Mouse (Mus musculus) heart, embryonic 14.5 days (tissue): ENCODE measurements around the gene Phactr1. TPM values are rescaled to one million over a fixed set of nuclear protein-coding genes. Genes with fewer than 3 reads are reported as not detected.
A peak's percentile ranks its signal among the peaks of the same experiment; 100 is the strongest.

Experiments used
- ATAC-seq: fragments of 200-750 bp; cut with Nextera tagmentation; 2 replicates; pipeline ENCODE4 v1.8.0; 2017; ENCODE audit warnings: low read depth, moderate TSS enrichment; ENCODE audit not compliant: insufficient number of reproducible peaks, insufficient read depth, low FRiP score
- H3K27ac ChIP-seq, 2 experiments: fragments of 200-500 bp in 1 of 2; fragments of 300-500 bp in 1 of 2; sonication (generic) in 1 of 2; replicated peaks in 1 of 2; 2 replicates each; pipeline ENCODE4 v1.5.1; 2012 to 2014; ENCODE audit warnings: low read depth in 2 of 2, low read length in 2 of 2, control low read depth in 1 of 2, mild to moderate bottlenecking in 1 of 2, mixed read lengths in 1 of 2; ENCODE audit not compliant: control insufficient read depth in 1 of 2, insufficient read depth in 1 of 2
- H3K27me3 ChIP-seq: fragments of 300-500 bp; sonication (generic); 2 replicates; pipeline ENCODE4 v1.6.1; 2014; ENCODE audit warnings: mild to moderate bottlenecking, low read length, control low read depth; ENCODE audit not compliant: control insufficient read depth, insufficient read depth
- H3K36me3 ChIP-seq: fragments of 300-500 bp; sonication (generic); 2 replicates; pipeline ENCODE4 v1.6.1; 2014; ENCODE audit warnings: mild to moderate bottlenecking, control low read depth, low read length, mixed read lengths; ENCODE audit not compliant: control insufficient read depth, insufficient read depth
- H3K4me1 ChIP-seq, 2 experiments: fragments of 200-500 bp in 1 of 2; fragments of 300-500 bp in 1 of 2; sonication (generic) in 1 of 2; 2 replicates each; pipeline ENCODE4 v1.6.1; 2012 to 2014; ENCODE audit warnings: low read length in 2 of 2, control low read depth in 1 of 2, mixed read lengths in 1 of 2; ENCODE audit not compliant: control insufficient read depth in 2 of 2, insufficient read depth in 2 of 2
- H3K4me2 ChIP-seq: fragments of 300-500 bp; sonication (generic); 2 replicates; pipeline ENCODE4 v1.6.1; 2014; ENCODE audit warnings: mild to moderate bottlenecking, low read length
- H3K4me3 ChIP-seq, 2 experiments: fragments of 200-500 bp in 1 of 2; fragments of 300-500 bp in 1 of 2; sonication (generic) in 1 of 2; 2 replicates each; pipeline ENCODE4 v1.5.1; 2012 to 2014; ENCODE audit warnings: low read length in 2 of 2, mild to moderate bottlenecking in 2 of 2, control low read depth in 1 of 2, low read depth in 1 of 2, moderate library complexity in 1 of 2; ENCODE audit not compliant: control insufficient read depth in 1 of 2, insufficient read depth in 1 of 2
- H3K9ac ChIP-seq: fragments of 300-500 bp; sonication (generic); 2 replicates; pipeline ENCODE4 v1.6.1; 2014; ENCODE audit warnings: mild to moderate bottlenecking, low read length
- H3K9me3 ChIP-seq: fragments of 300-500 bp; sonication (generic); 2 replicates; pipeline ENCODE4 v1.6.1; 2016; ENCODE audit warnings: low read length, control low read depth; ENCODE audit not compliant: control insufficient read depth
- WGBS: fragments of 180-500 bp; shearing (Covaris S2); extraction: QIAGEN DNeasy Blood & Tissue Kit; methylation state at CpG from one replicate; pipeline ENCODE4 v1.1.7; 2014; 5-methylcytosine and 5-hydroxymethylcytosine counted together
- polyA plus RNA-seq: library from polyadenylated mRNA; unstranded; fragments of >200 nt; fragmentation: Nextera tagmentation; extraction: Ambion mirVana; gene quantifications from 2 replicates; pipeline ENCODE4 v1.2.1, GENCODE M21; 2014

Phactr1 gene
- polyA plus RNA-seq, 1 experiment from 2014 or later, result 8.9 TPM

DNA sequence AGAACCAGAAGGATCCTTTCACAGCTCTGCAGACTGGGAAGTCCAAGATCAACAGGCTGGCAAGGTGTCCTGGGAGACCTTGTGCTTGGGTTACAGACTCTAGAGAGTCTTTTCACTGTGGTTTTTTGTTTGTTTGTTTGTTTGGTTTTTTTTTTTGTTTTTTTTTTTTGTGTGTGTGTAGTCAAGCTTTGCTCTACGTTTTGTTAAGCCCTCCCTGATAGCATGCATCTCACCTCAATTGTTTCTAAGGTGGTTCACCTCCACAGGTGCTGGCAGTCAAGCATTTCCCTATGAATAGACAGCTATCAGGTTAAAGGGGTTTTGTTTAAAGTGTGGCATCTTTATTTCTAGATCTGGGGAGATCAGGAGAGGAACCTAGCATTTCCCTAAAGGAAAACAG, 191.7 kb downstream of the Phactr1 start:
- 39% methylated on average over 1 of the region's 1 CpGs for WGBS
- Histone ChIP-seq H3K27ac (no peak overlapping the region), H3K9me3 (no peaks in the 10 kb centered on the region), H3K4me2 (no peak overlapping the region), H3K36me3 (no peaks in the 10 kb centered on the region), H3K27me3 (no peaks in the 10 kb centered on the region), H3K4me3 (no peak overlapping the region), H3K4me1 (peaks cover 0 to under 1% of the 10 kb centered on the region in 2 experiments; a peak in 1 of 4 replicates), H3K9ac (no peak overlapping the region)
- no peak for ATAC-seq

DNA sequence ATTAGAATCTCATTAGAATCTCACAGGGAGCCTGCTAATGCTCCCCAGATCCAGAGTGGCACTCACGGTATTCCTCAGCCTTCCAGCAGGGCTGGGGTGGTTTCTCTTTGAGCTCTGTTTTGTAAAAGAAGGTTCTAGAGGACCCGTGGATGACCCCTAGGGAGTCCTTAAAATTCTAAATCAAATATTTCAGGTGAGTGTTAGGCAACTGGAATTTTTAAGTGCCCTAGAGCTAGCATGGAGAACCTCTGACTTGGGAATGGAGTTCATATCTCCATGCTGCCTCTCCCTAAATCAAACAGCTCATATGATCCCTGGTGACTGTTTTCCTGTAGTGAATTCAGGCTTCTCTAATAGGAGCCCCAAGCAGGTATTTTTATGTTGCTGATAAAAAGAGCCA, 197.9 kb downstream of the Phactr1 start:
- no peak overlapping the region for H3K27ac ChIP-seq
- H3K4me1 ChIP-seq, result no peaks in the 10 kb centered on the region
- no peaks in the 10 kb centered on the region for H3K27me3 ChIP-seq
- H3K36me3 ChIP-seq, result no peaks in the 10 kb centered on the region
- no peaks in the 10 kb centered on the region for H3K9me3 ChIP-seq
- H3K9ac ChIP-seq, result no peak overlapping the region
- no peak for ATAC-seq
- WGBS, result 49% methylated on average over 2 of the region's 2 CpGs
- H3K4me3 ChIP-seq, result no peak overlapping the region
- no peak overlapping the region for H3K4me2 ChIP-seq

DNA sequence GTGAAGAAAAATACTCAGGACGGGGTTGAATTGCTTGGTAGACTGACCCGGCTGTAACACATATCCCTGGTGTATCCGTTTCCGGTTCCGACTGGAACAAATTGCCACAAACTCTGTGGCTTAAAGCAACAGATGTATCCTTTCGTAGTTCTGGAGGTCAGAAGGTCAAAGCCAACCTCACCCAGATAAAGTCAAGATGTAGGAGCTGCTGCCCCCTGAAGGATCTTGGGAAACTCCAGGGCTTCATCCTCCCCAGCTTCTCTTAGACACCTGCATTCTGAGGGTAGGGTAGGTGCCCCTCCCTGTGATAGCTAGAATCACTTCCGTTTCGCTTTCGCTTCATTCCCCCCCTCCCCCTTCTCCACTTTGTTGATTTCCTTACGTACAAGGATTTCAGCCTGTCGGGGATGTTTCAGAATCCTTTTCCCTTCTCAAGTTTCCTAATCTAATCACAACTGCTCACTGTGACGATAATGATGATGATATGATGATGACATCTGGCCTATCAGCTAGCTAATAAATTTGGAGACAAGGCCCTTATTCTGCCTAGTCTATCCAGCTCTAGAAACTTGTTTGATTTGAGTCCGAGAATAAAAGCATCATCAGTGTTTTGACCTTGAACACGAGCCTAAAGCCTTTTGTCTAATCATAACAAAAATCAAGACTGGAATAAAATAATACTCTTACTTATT, 203.8 kb downstream of the Phactr1 start:
- WGBS, result 54% methylated on average over 14 of the region's 14 CpGs
- H3K9ac ChIP-seq, result no peak overlapping the region

DNA sequence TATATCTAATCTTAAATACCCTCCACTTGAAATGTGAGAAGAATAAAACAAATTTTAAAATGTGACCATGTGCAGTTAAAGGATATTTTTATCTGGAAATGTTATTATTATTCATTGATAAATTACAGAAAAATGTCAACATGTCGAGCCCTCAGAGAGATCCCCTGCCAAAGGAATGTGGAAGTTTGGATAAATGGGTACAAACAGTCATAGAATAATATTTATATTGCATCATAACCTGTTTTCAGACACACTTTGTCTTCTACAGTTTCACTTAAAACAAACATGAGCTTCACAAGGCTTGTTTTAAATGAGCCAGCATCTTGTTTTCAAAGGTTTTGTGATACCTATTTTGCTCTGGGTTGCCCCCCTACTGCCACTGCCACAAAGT, 204.3 kb downstream of the Phactr1 start:
- no peaks in the 10 kb centered on the region for H3K27me3 ChIP-seq
- H3K4me3 ChIP-seq, result no peak overlapping the region
- H3K9ac ChIP-seq, result no peak overlapping the region
- no peak for ATAC-seq
- H3K4me2 ChIP-seq, result no peak overlapping the region
- no peak overlapping the region for H3K27ac ChIP-seq
- peaks cover under 1 to 3% of the 10 kb centered on the region in 2 experiments; a peak in 3 of 4 replicates for H3K4me1 ChIP-seq
- WGBS, result 68% methylated on average over 1 of the region's 1 CpGs
- H3K36me3 ChIP-seq, result no peaks in the 10 kb centered on the region
- no peaks in the 10 kb centered on the region for H3K9me3 ChIP-seq

More for the DNA sequence above, 203.8 kb downstream of the Phactr1 start:
- H3K4me3 ChIP-seq, result no peak overlapping the region
- H3K27me3 ChIP-seq, result no peaks in the 10 kb centered on the region
- H3K4me2 ChIP-seq, result 0 out of 2 replicates have a peak overlapping the region, but pooled peaks have one; percentile 19
- H3K36me3 ChIP-seq, result no peaks in the 10 kb centered on the region
- peaks cover 0 to 2% of the 10 kb centered on the region in 2 experiments; a peak in 1 of 4 replicates for H3K4me1 ChIP-seq
- no peak overlapping the region for H3K27ac ChIP-seq
- H3K9me3 ChIP-seq, result no peaks in the 10 kb centered on the region
- ATAC-seq, result no peak

DNA sequence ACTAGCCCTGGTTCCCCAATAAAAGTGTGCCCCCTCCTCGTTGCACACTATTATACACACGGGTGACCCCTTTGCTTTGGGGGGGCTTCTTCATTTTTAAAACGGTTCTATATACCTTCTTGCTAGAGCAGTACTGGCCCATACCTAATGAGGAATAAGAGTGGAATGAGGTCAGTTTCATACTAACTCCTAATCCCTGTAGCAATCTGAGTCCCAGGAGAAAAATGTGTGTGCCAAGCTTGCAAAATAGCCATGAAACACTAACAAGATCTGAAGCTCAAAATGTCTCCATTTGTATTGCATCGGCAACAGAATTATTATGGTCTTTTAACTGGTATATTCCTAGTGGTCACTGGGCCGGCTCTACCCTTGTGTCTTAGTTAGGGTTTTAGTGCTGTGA, 207.3 kb downstream of the Phactr1 start:
- H3K36me3 ChIP-seq, result no peaks in the 10 kb centered on the region
- no peaks in the 10 kb centered on the region for H3K9me3 ChIP-seq
- H3K4me2 ChIP-seq, result no peak overlapping the region
- H3K27me3 ChIP-seq, result no peaks in the 10 kb centered on the region
- H3K4me3 ChIP-seq, result no peak overlapping the region
- H3K9ac ChIP-seq, result no peak overlapping the region
- H3K27ac ChIP-seq, result no peak overlapping the region
- 75% methylated on average over 5 of the region's 5 CpGs for WGBS
- peaks cover 6% of the 10 kb centered on the region in 2 experiments; a peak in 3 of 4 replicates for H3K4me1 ChIP-seq
- ATAC-seq, result no peak

DNA sequence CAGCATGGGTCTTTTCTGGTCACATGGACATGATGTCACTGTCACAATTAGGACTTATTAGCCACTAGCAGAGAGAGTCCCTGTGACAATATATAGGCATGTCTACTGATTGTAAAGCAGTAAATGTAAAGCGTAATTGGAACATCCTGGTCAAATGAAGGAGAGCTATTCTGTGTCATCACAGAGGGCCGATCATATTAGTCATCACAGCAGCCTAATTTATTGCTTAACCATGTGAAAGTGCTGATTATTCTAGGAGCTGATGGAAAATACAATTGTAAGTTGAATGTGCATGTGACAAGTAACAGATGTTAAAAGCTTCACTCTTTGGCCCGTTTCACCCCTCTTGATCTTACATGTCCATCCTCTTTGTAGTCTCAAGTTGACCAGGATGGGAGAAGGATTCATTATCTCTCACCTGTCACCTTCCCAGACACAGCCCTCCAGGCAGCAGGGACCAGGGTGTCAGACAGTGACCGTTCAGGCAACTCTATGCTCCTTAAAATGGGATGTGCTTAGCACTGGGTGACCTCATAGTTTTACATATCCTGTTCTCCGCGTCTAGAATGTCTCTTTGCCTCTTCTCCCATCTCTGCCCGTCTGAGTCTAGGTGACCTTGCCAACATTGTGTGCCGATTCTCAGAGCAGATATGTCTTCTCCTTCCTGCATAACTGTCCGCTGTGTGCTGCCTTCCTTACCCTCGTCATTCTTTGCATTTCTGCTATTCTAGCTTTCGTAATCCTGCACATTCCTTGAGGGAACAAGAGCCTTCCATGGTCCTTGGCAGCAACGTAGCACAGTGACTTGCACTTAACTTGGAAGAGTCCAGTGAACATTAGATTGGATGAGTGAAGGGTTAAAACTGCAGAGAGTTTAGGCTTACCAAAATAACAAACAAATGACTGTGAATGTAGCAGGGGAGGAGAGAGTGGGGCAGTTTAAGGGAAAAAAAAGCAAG, 209.4 kb downstream of the Phactr1 start:
- Histone ChIP-seq H3K4me1 (peaks cover 4 to 6% of the 10 kb centered on the region in 2 experiments; a peak in 3 of 4 replicates), H3K4me3 (no peak overlapping the region), H3K36me3 (no peaks in the 10 kb centered on the region), H3K9me3 (no peaks in the 10 kb centered on the region), H3K4me2 (peak overlapping the region; percentile 11; the same call in 1 of the 2 replicates), H3K27ac (no peak overlapping the region), H3K27me3 (no peaks in the 10 kb centered on the region), H3K9ac (no peak overlapping the region)
- no peak for ATAC-seq
- WGBS, result 35% methylated on average over 12 of the region's 12 CpGs

DNA sequence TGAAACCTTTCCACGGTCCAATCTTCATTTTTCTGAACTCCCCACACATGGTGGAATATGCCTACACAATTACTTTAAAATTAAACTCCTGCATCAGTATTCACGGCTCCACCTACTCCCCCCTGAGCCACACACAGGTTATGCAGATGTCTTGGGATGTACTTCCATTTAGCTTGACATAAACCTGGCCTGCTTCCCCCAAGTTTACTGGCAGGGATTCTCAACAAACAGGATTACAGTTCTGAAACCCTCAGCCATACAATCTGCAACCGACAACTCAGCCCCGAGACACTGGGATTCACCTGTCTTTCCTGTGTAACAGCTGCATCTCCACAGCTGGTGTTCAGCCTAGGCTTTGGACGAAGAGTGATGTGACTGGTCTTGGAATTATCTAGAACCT, 210.2 kb downstream of the Phactr1 start:
- Histone ChIP-seq H3K27ac (no peak overlapping the region), H3K4me2 (no peak overlapping the region), H3K9ac (no peak overlapping the region), H3K9me3 (no peaks in the 10 kb centered on the region), H3K36me3 (no peaks in the 10 kb centered on the region), H3K4me1 (peaks cover 4 to 6% of the 10 kb centered on the region in 2 experiments; a peak in 3 of 4 replicates), H3K4me3 (no peak overlapping the region), H3K27me3 (no peaks in the 10 kb centered on the region)
- ATAC-seq, result no peak
- WGBS, result 77% methylated on average over 5 of the region's 5 CpGs
